Mouse (Mus musculus) hindbrain, embryonic 10.5 days (tissue): ENCODE results near the gene S100a14. TPM values are rescaled to one million over a fixed set of nuclear protein-coding genes. Genes with fewer than 3 reads are reported as not detected.

Source experiments
- DNase-seq: peaks from one replicate; pipeline ENCODE4 v3.0.0-alpha.2; 2017; ENCODE audit warnings: low spot score
- H3K27ac ChIP-seq: fragments of 300-500 bp; sonication (generic); 2 replicates; pipeline ENCODE4 v1.5.1; 2016; ENCODE audit warnings: mild to moderate bottlenecking, moderate library complexity
- H3K27me3 ChIP-seq: fragments of 300-500 bp; sonication (generic); 2 replicates; pipeline ENCODE4 v1.6.1; 2016; ENCODE audit warnings: mild to moderate bottlenecking; ENCODE audit not compliant: poor library complexity, insufficient read depth, severe bottlenecking
- H3K36me3 ChIP-seq: fragments of 300-500 bp; sonication (generic); 2 replicates; pipeline ENCODE4 v1.6.1; 2016; ENCODE audit warnings: mild to moderate bottlenecking, moderate library complexity
- H3K4me1 ChIP-seq: fragments of 300-500 bp; sonication (generic); replicated peaks from 2 replicates; pipeline ENCODE4 v1.6.1; 2016; ENCODE audit warnings: mild to moderate bottlenecking
- H3K4me3 ChIP-seq: fragments of 300-500 bp; sonication (generic); 2 replicates; pipeline ENCODE4 v1.5.1; 2016; ENCODE audit warnings: mild to moderate bottlenecking, moderate library complexity
- H3K9me3 ChIP-seq: fragments of 300-500 bp; sonication (generic); 2 replicates; pipeline ENCODE4 v1.6.1; 2016; ENCODE audit warnings: mild to moderate bottlenecking, moderate library complexity
- WGBS: fragments of 180-500 bp; shearing (Covaris S2); methylation state at CpG from one replicate; pipeline ENCODE4 v1.1.7; 2016; 5-methylcytosine and 5-hydroxymethylcytosine counted together
- polyA plus RNA-seq: library from polyadenylated mRNA; unstranded; fragments of >200 nt; fragmentation: Nextera tagmentation; extraction: Ambion mirVana; gene quantifications from 2 replicates; pipeline ENCODE4 v1.2.1, GENCODE M21; 2016

The S100a14 gene
- polyA plus RNA-seq, 1 experiment from 2014 or later, result not detected

DNA sequence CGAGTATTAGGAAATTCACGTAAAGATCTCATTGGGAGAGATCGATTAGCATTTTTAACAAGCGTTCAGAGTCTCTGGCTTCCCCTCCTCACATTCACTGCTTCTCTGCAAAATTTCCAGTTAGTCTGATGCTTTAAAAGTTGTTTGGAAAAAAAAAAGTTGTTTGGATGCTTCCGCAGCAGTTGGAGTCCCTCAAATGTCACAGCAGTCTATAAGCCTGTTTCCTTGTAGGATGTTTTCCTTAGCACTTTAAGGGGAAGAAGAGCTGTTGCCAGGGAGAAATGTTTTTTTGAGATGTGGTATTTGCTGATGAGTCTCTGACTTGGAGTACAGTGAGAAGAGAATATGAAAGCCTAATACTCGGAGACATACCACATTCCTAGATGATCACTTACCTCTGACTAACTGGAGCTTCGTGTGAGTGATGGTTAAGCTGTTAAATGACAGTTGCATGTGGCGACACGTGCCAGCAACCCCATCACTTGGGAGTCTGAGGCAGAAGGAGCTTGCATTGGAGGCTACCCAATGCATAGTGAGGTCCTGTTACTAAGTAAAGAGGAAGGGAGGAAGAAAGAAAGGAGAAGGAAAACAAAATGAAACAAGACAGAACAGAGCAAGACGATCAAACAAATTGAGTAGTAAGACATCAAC, 49.8 kb downstream of the S100a14 start:
- no peaks in the 10 kb centered on the region for H3K27me3 ChIP-seq
- no peaks in the 10 kb centered on the region for H3K36me3 ChIP-seq
- no peaks in the 10 kb centered on the region for H3K9me3 ChIP-seq
- no peaks in the 10 kb centered on the region for H3K4me1 ChIP-seq
- H3K4me3 ChIP-seq, result no peak overlapping the region
- DNase-seq, result no peak
- 76% methylated on average over 10 of the region's 10 CpGs for WGBS
- H3K27ac ChIP-seq, result no peak overlapping the region

Other genes with a start within 250 kb of the S100a14 start
- gene Gatad2b, start 233.7 kb upstream of the S100a14 start, polyA plus RNA-seq, result 15.3 and 17.9 TPM in 2 replicates
- gene Slc27a3, start 136.9 kb upstream of the S100a14 start, polyA plus RNA-seq, result 28.5 and 29.1 TPM in 2 replicates
- 37.6 and 39.7 TPM in 2 replicates for gene Ints3, start 93.2 kb upstream of the S100a14 start, polyA plus RNA-seq
- gene Npr1, start 61.0 kb upstream of the S100a14 start, polyA plus RNA-seq, result 3.0 TPM in 2 replicates
- gene Ilf2, start 50.7 kb upstream of the S100a14 start, polyA plus RNA-seq, result 315 and 340 TPM in 2 replicates
- 60.9 and 69.1 TPM in 2 replicates for gene Snapin, start 35.8 kb upstream of the S100a14 start, polyA plus RNA-seq
- gene Chtop, start 17.4 kb upstream of the S100a14 start, polyA plus RNA-seq, result 174 and 182 TPM in 2 replicates
- gene S100a1, start 12.5 kb upstream of the S100a14 start, polyA plus RNA-seq, result 7.5 and 7.7 TPM in 2 replicates
- gene S100a13, start 12.4 kb upstream of the S100a14 start, polyA plus RNA-seq, result 11.7 and 13.1 TPM in 2 replicates
- 46.6 and 47.9 TPM in 2 replicates for gene S100a16, start 10.4 kb downstream of the S100a14 start, polyA plus RNA-seq
- 0.24 and 0.27 TPM in 2 replicates for gene S100a3, start 33.7 kb downstream of the S100a14 start, polyA plus RNA-seq
- gene S100a2, start 63.4 kb downstream of the S100a14 start, polyA plus RNA-seq, result not detected in 2 replicates
- gene Gm42674, start 75.0 kb downstream of the S100a14 start, polyA plus RNA-seq, result not detected in 2 replicates
- gene S100a4, start 76.9 kb downstream of the S100a14 start, polyA plus RNA-seq, result not detected in 2 replicates
- gene S100a5, start 81.7 kb downstream of the S100a14 start, polyA plus RNA-seq, result not detected in 2 replicates
- gene S100a6, start 86.0 kb downstream of the S100a14 start, polyA plus RNA-seq, result 14.4 and 18.3 TPM in 2 replicates
- gene S100a7a, start 127.2 kb downstream of the S100a14 start, polyA plus RNA-seq, result not detected in 2 replicates
- not detected in 2 replicates for gene S100a8, start 142.1 kb downstream of the S100a14 start, polyA plus RNA-seq
- not detected in 2 replicates for gene S100a9, start 168.9 kb downstream of the S100a14 start, polyA plus RNA-seq
- gene Pglyrp4, start 200.1 kb downstream of the S100a14 start, polyA plus RNA-seq, result not detected in 2 replicates